Mouse (Mus musculus): ENCODE data around the gene Wwox. TPM values are rescaled to one million over a fixed set of nuclear protein-coding genes. Genes with fewer than 3 reads are reported as not detected.

The Wwox gene
- polyA plus RNA-seq, 1 experiment from 2014 or later, result 6.6 TPM

- Histone ChIP-seq H3K4me3 (ENCODE audit: inconsistent target) (no peak overlapping the region), H3K36me3 (ENCODE audit: inconsistent target) (no peaks in the 10 kb centered on the region), H3K27ac (no peak overlapping the region), H3K79me2 (ENCODE audit: inconsistent target) (no peaks in the 10 kb centered on the region)
- 9% methylated on average over 13 of the region's 13 CpGs for WGBS (ENCODE audit: missing documents)
These were observed 546.5 kb downstream of the Wwox start for GRCm38 (mm10) chr8:114985996-114986395.

- Histone ChIP-seq H3K79me2 (ENCODE audit: inconsistent target) (no peaks in the 10 kb centered on the region), H3K36me3 (ENCODE audit: inconsistent target) (no peaks in the 10 kb centered on the region), H3K4me3 (ENCODE audit: inconsistent target) (no peak overlapping the region), H3K27ac (no peak overlapping the region)
- WGBS (ENCODE audit: missing documents), result 83% methylated on average over 9 of the region's 10 CpGs
These were observed 547.5 kb downstream of the Wwox start for GRCm38 (mm10) chr8:114986971-114987370.

- Histone ChIP-seq H3K79me2 (ENCODE audit: inconsistent target) (no peaks in the 10 kb centered on the region), H3K4me3 (ENCODE audit: inconsistent target) (no peak overlapping the region), H3K27ac (no peak overlapping the region), H3K36me3 (ENCODE audit: inconsistent target) (no peaks in the 10 kb centered on the region)
- WGBS (ENCODE audit: missing documents), result 88% methylated on average over 13 of the region's 13 CpGs
These were observed 551.6 kb downstream of the Wwox start for GRCm38 (mm10) chr8:114990865-114991613.

DNA sequence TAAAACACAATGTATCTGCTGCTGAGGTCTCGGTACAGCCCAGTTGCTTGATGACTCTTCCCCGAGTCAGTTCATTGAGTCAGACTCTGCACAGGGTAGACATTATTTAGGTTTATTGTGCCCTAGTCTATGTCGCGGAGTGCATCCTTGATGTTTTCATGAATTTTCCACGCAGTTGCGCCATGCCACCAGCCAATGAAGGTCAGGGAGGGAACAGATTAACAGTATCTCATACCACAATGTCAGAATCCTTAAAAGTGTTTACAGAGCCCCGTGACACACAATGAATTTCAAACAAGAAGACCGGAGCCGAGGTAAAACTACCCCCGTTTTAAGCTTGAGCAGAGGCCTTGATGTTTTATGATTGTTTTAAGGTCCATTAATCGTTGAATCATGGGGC, 561.3 kb downstream of the Wwox start:
- H3K79me2 ChIP-seq (ENCODE audit: inconsistent target), result no peaks in the 10 kb centered on the region
- no peak overlapping the region for H3K27ac ChIP-seq
- WGBS (ENCODE audit: missing documents), result 98% methylated on average over 11 of the region's 11 CpGs
- no peak overlapping the region for H3K4me3 ChIP-seq (ENCODE audit: inconsistent target)
- H3K36me3 ChIP-seq (ENCODE audit: inconsistent target), result no peaks in the 10 kb centered on the region

- no peaks in the 10 kb centered on the region for H3K79me2 ChIP-seq (ENCODE audit: inconsistent target)
- H3K27ac ChIP-seq, result no peak overlapping the region
- no peak overlapping the region for H3K4me3 ChIP-seq (ENCODE audit: inconsistent target)
- H3K36me3 ChIP-seq (ENCODE audit: inconsistent target), result no peaks in the 10 kb centered on the region
- 90% methylated on average over 3 of the region's 3 CpGs for WGBS (ENCODE audit: missing documents)
These were observed 565.6 kb downstream of the Wwox start for GRCm38 (mm10) chr8:115005021-115005420.

DNA sequence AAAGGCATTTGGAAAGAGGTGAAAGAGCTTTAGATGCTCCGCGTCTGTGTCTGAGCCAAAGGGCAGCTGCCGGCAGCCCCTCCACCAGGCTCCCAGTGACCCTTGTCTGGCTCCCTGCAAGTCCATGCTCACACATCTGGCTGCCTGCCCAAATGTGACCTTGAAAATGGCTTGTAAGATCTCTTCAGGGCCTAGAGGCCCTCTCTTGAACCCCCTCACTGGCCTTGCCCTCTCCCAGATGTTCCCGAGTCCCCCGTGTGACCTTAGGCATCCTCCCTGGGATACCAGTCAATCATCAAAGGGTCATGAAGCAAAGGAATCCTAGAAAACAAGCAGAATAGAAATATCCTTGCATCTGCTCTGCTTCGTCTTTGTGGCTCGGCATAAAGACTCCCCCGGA, 567.1 kb downstream of the Wwox start:
- Histone ChIP-seq H3K36me3 (ENCODE audit: inconsistent target) (no peaks in the 10 kb centered on the region), H3K79me2 (ENCODE audit: inconsistent target) (no peaks in the 10 kb centered on the region), H3K27ac (no peak overlapping the region), H3K4me3 (ENCODE audit: inconsistent target) (no peak overlapping the region)
- 95% methylated on average over 8 of the region's 8 CpGs for WGBS (ENCODE audit: missing documents)

DNA sequence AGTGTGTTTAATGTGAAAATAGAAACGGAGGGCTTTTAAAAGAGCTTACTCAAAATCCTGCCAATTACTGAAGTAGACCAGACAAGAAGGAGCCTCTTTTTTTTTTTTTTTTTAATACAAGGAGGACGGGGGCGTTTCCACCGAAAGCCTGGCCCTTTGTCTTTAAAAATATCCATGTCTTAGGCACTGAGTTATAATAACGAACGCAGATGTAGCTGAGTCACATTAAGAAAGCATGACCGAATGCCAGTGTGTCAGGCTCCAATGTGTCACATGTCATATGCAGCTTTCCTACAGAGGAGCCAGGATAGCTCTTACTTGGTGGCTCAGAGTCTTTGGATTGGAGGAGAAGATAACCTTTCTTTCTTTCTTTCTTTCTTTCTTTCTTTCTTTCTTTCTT, 567.8 kb downstream of the Wwox start:
- WGBS (ENCODE audit: missing documents), result 98% methylated on average over 7 of the region's 7 CpGs
- Histone ChIP-seq H3K36me3 (ENCODE audit: inconsistent target) (no peaks in the 10 kb centered on the region), H3K79me2 (ENCODE audit: inconsistent target) (no peaks in the 10 kb centered on the region), H3K27ac (no peak overlapping the region), H3K4me3 (ENCODE audit: inconsistent target) (no peak overlapping the region)

DNA sequence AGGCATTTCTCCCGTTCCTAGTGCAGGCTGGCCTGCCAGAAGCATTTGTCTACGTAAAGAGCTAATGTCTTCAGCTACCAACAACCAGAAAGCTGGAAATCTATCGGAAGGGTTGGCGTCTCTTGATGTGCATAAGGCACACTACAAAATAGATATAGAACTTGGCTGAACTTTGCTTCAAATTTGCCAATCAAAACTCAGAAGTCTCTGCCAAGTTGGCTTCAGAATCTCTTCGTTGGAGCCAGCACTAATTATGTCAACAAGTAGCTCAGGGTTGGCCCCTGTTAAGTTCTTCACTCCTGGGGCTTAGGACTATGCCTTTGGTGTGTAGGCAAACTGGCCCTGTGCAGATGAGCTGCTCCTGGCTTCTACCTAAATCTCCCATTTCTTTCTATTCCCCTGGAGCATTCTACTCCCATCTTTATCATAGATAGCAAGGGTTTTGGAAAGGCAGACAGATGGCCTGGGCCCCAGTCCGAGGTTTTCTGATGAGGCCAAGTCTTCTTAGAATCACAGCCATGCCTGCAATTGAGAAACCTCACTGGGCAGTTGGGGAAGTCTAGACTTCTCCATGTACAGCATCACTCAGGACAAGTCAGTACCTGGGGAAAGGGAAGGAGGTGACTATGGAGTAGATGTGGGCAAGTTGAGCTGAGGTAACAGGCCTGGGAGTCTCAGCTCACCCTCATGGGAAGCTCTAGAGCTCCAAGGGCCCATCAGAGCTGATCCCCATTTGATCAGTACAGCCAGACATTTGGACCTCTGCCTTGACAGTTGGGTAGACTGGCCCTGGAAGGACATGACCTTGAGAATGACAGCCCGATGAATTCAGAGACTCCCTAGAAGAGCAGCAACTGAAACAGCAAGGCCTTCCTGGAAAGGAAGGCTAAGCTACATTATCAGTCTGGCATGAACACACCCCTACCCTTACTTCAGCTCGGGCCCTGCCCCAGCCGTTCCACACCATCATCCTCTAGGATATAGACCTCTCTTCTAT, 569.5 kb downstream of the Wwox start:
- Histone ChIP-seq H3K4me3 (ENCODE audit: inconsistent target) (no peak overlapping the region), H3K36me3 (ENCODE audit: inconsistent target) (no peaks in the 10 kb centered on the region), H3K27ac (no peak overlapping the region), H3K79me2 (ENCODE audit: inconsistent target) (no peaks in the 10 kb centered on the region)
- WGBS (ENCODE audit: missing documents), result 90% methylated on average over 9 of the region's 9 CpGs

- no peaks in the 10 kb centered on the region for H3K36me3 ChIP-seq (ENCODE audit: inconsistent target)
- 59% methylated on average over 8 of the region's 9 CpGs for WGBS (ENCODE audit: missing documents)
- H3K4me3 ChIP-seq (ENCODE audit: inconsistent target), result no peak overlapping the region
- no peak overlapping the region for H3K27ac ChIP-seq
- H3K79me2 ChIP-seq (ENCODE audit: inconsistent target), result no peaks in the 10 kb centered on the region
These were observed 570.7 kb downstream of the Wwox start for GRCm38 (mm10) chr8:115009897-115010768.

DNA sequence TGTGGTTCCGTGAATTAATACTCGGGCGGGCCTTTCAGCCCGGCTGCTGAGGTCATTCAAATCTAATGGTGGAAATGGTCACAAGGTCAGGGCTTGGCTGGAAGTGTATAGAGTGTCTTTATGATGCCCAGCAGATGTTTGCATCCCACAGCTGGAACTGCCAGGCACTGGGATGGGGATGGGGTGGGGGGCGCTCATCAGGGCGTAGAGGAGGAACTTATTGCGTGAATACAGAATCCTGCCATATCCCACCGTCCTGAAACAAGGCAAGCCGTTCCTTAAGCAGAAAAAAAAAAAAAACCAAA, 571.3 kb downstream of the Wwox start:
- Histone ChIP-seq H3K36me3 (ENCODE audit: inconsistent target) (no peaks in the 10 kb centered on the region), H3K27ac (no peak overlapping the region), H3K79me2 (ENCODE audit: inconsistent target) (no peaks in the 10 kb centered on the region), H3K4me3 (ENCODE audit: inconsistent target) (no peak overlapping the region)
- 60% methylated on average over 9 of the region's 9 CpGs for WGBS (ENCODE audit: missing documents)

GRCm38 (mm10) chr8:115019661-115020060, 580.2 kb downstream of the Wwox start:
- Histone ChIP-seq H3K4me3 (ENCODE audit: inconsistent target) (no peak overlapping the region), H3K36me3 (ENCODE audit: inconsistent target) (no peaks in the 10 kb centered on the region), H3K27ac (no peak overlapping the region), H3K79me2 (ENCODE audit: inconsistent target) (no peaks in the 10 kb centered on the region)
- 84% methylated on average over 15 of the region's 15 CpGs for WGBS (ENCODE audit: missing documents)

- WGBS (ENCODE audit: missing documents), result 91% methylated on average over 8 of the region's 8 CpGs
These were observed 582.3 kb downstream of the Wwox start for GRCm38 (mm10) chr8:115021731-115022130.

DNA sequence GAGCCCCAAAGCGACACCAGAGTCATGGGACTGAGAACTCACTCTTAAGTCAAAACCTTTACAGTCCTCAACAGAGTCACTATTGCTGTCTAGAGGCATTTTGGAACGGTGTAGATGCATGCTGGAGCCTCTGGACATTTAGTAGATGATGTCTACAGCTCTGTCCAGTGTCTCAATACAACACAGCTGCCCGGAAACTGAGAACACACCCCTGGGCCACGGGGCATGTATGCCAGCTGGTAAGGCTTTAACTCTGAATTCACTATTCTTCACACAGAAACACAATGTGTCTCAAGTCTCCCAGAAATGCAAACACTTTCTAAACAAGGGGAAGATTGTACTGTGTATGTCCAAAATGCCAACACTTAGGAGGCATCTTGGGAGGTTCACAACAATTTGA, 584.6 kb downstream of the Wwox start:
- no peaks in the 10 kb centered on the region for H3K36me3 ChIP-seq (ENCODE audit: inconsistent target)
- H3K4me3 ChIP-seq (ENCODE audit: inconsistent target), result no peak overlapping the region
- 89% methylated on average over 4 of the region's 4 CpGs for WGBS (ENCODE audit: missing documents)
- H3K79me2 ChIP-seq (ENCODE audit: inconsistent target), result no peaks in the 10 kb centered on the region
- no peak overlapping the region for H3K27ac ChIP-seq

More at GRCm38 (mm10) chr8:115021731-115022130, 582.3 kb downstream of the Wwox start:
- Histone ChIP-seq H3K79me2 (ENCODE audit: inconsistent target) (no peaks in the 10 kb centered on the region), H3K4me3 (ENCODE audit: inconsistent target) (no peak overlapping the region), H3K36me3 (ENCODE audit: inconsistent target) (no peaks in the 10 kb centered on the region), H3K27ac (no peak overlapping the region)

GRCm38 (mm10) chr8:115025390-115026098, 586.1 kb downstream of the Wwox start:
- WGBS (ENCODE audit: missing documents), result 93% methylated on average over 10 of the region's 10 CpGs
- Histone ChIP-seq H3K36me3 (ENCODE audit: inconsistent target) (no peaks in the 10 kb centered on the region), H3K27ac (no peak overlapping the region), H3K79me2 (ENCODE audit: inconsistent target) (no peaks in the 10 kb centered on the region), H3K4me3 (ENCODE audit: inconsistent target) (no peak overlapping the region)
